Mouse (Mus musculus) B cell, adult 62 days (primary cell): ENCODE results near the gene Gm26897. TPM values are rescaled to one million over a fixed set of nuclear protein-coding genes. Genes with fewer than 3 reads are reported as not detected.

Experiments
- total RNA-seq: library from RNA; stranded (reverse); gene quantifications from 4 replicates; pipeline ENCODE4 v1.2.4, GENCODE M21; 2023

The Gm26897 gene
- not detected in 4 replicates for total RNA-seq

DNA sequence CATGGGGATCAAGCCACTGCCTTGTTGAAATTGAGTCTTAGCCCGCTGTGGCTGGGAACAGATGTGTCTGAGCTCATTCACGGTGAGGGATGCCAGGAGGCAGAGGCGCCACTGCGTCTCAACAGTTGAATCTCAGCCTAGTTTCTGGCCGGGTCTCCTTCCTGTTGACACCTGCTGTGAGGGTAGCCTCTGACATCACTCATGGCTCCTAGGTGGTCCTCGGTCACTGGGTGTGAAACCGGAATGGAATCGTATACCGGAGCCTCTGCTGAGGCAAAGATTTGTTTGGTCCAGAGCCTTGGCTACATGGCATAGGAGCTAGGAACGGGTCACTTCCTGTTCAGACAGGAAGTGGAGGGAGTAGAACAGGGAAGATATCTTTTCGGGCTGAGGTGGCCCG, at the start of gene Gm26897:
Gm26897 (plus strand) TSS at position 74 of the 400 bp plus-strand sequence.

